Mouse (Mus musculus) gastrocnemius, postnatal 36 days (tissue): ENCODE measurements at regions not wholly inside any gene's neighbourhood (a gene's known extent, or its start where the extent isn't known, plus 50 kb on each side); places are given as distances from the start of the nearest gene placed in this dataset.
A peak's percentile ranks its signal among the peaks of the same experiment; 100 is the strongest.

Source experiments
- DNase-seq, 2 experiments: peaks; one replicate each; pipeline ENCODE4 v3.0.0; 2022
- intact Hi-C: fragments of 180-260 bp; cut with DNase I; formaldehyde crosslinking; loops from one replicate; pipeline ENCODE4 v1.15.1; 2025

- intact Hi-C loops, result no loop called here
- no peak for DNase-seq
Measured at GRCm38 (mm10) chr4:107736866-107737265, 52.8 kb upstream of the Dmrtb1 start.

- intact Hi-C loops, result loop anchor here (1.0 kb wide), 1 partner anchor 107 kb away; no protein-coding TSS in a partner anchor
- DNase-seq, result peak; percentile 71 to 77
Measured at GRCm38 (mm10) chr4:107737907-107738306, 53.9 kb upstream of the Dmrtb1 start.

GRCm38 (mm10) chr4:107738776-107739175 is 54.7 kb upstream of the Dmrtb1 start:
- intact Hi-C loops, result loop anchor here (1.0 kb wide), 1 partner anchor 107 kb away; no protein-coding TSS in a partner anchor
- DNase-seq, result no peak

- intact Hi-C loops, result no loop called here
Measured at GRCm38 (mm10) chr4:107739789-107740405, 55.9 kb upstream of the Dmrtb1 start.

GRCm38 (mm10) chr4:107743646-107744045 is 58.4 kb upstream of the Lrp8 start:
- DNase-seq, result no peak
- intact Hi-C loops, result no loop called here

More at GRCm38 (mm10) chr4:107739789-107740405, 55.9 kb upstream of the Dmrtb1 start:
- no peak for DNase-seq

- no peak for DNase-seq
- intact Hi-C loops, result no loop called here
Measured at GRCm38 (mm10) chr4:107746366-107746765, 55.7 kb upstream of the Lrp8 start.

- intact Hi-C loops, result no loop called here
- no peak for DNase-seq
Measured at GRCm38 (mm10) chr4:107746923-107747431, 55.1 kb upstream of the Lrp8 start.

GRCm38 (mm10) chr4:107747454-107747853 is 54.6 kb upstream of the Lrp8 start:
- intact Hi-C loops, result no loop called here
- DNase-seq, result no peak

GRCm38 (mm10) chr4:107747907-107748628 is 54.0 kb upstream of the Lrp8 start:
- intact Hi-C loops, result no loop called here
- no peak for DNase-seq

- no peak for DNase-seq
- intact Hi-C loops, result no loop called here
Measured at GRCm38 (mm10) chr4:107749045-107749444, 53.0 kb upstream of the Lrp8 start.

- intact Hi-C loops, result no loop called here
- DNase-seq, result no peak
Measured at GRCm38 (mm10) chr4:107750017-107750416, 52.0 kb upstream of the Lrp8 start.
